Mouse (Mus musculus): ENCODE results near the gene 1810037I17Rik.

DNA sequence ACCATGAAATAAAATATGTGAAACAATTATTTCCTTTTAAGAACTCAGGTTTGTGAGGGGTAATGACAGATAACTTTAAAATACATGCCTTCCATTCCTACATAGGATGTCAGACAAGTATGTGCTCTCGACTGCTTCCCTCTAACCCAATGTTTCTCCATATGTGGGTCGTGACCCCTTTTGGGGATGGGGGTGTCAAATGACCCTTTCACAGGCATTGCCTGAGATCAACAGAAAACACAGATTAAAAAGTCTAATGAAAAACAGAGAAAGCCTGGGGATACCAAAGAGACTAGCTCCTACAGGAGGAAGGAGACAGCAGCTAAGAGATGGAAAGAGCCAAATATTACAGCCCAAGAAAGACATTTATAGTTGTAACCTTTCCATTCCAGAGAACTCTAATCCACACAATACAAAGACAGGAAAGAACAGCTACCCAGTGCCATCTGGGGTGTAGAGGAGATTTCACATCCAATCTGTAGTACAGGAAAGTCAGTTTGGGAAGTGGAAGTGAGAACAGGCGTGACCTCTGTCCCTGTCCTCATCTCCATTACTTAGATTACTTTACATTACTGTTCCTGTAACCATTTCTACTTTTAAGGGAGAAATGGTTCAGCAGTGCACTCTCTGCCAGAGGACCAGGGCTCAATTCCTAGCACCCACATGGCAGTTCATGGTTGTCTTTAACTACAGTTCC lies 48.3 kb downstream of the 1810037I17Rik start:
- TF ChIP-seq POLR2A (IDR thresholded peaks at IDR 0.05; ENCODE audit: borderline replicate concordance, insufficient read depth, low read length), result no peak
- no peak for TF ChIP-seq CTCF (IDR thresholded peaks at IDR 0.05; ENCODE audit: borderline replicate concordance, insufficient read depth, low read depth, low read length)

Data from cerebellum, adult 2 months (tissue).